Mouse (Mus musculus): ENCODE measurements at regions not wholly inside any gene's neighbourhood (a gene's known extent, or its start where the extent isn't known, plus 50 kb on each side); places are given as distances from the start of the nearest gene placed in this dataset.

GRCm38 (mm10) chr3:35320844-35321393, 433.0 kb upstream of the Atp11b start:
- no peak for TF ChIP-seq CTCF (IDR thresholded peaks at IDR 0.05)
- TF ChIP-seq EP300 (IDR thresholded peaks at IDR 0.05) = no peak

Data from lung, postnatal 0 days (tissue).